Mouse (Mus musculus) myocyte (in vitro differentiated cells): ENCODE measurements around the gene Ptprg. TPM values are rescaled to one million over a fixed set of nuclear protein-coding genes. Genes with fewer than 3 reads are reported as not detected.

Experiments used
- H3K27me3 ChIP-seq: one replicate; pipeline ENCODE4 v1.6.1; 2011; ENCODE audit not compliant: control insufficient read depth, insufficient read depth, insufficient read length
- H3K36me3 ChIP-seq: one replicate; pipeline ENCODE4 v1.6.1; 2011; ENCODE audit not compliant: control insufficient read depth, insufficient read depth
- H3K4me2 ChIP-seq: one replicate; pipeline ENCODE4 v1.6.1; 2011; ENCODE audit warnings: low read depth, control low read depth
- H3K4me3 ChIP-seq: one replicate; pipeline ENCODE4 v1.5.1; 2011; ENCODE audit warnings: mild to moderate bottlenecking, control low read depth, moderate library complexity
- H3K79me2 ChIP-seq: one replicate; pipeline ENCODE4 v1.6.1; 2011; ENCODE audit not compliant: control insufficient read depth, insufficient read depth
- H3ac ChIP-seq: one replicate; pipeline ENCODE4 v1.6.1; 2011; ENCODE audit not compliant: control insufficient read depth, insufficient read length
- CEBPB ChIP-seq: IDR thresholded peaks from 2 replicates; pipeline ENCODE4 v1.6.1; 2011; ENCODE audit warnings: mild to moderate bottlenecking, moderate library complexity; ENCODE audit not compliant: poor library complexity, insufficient read depth, severe bottlenecking
- E2F4 ChIP-seq: IDR thresholded peaks from one replicate; pipeline ENCODE4 v1.6.1; 2011; ENCODE audit warnings: mild to moderate bottlenecking, control low read depth, moderate library complexity; ENCODE audit not compliant: insufficient read depth
- MAX ChIP-seq: IDR thresholded peaks from one replicate; pipeline ENCODE4 v1.6.1; 2011; ENCODE audit warnings: low read depth, mild to moderate bottlenecking, control low read depth
- MYOD1 ChIP-seq, 3 experiments: IDR thresholded peaks; one replicate each; pipeline ENCODE4 v1.6.1; 2011; ENCODE audit warnings: control low read depth in 2 of 3, low read depth in 2 of 3, mild to moderate bottlenecking in 2 of 3, moderate library complexity in 1 of 3; ENCODE audit not compliant: insufficient read length in 2 of 3, control insufficient read depth in 1 of 3
- MYOG ChIP-seq, 3 experiments: IDR thresholded peaks; one replicate each; pipeline ENCODE4 v1.6.1; 2011; ENCODE audit warnings: control low read depth in 2 of 3, low read depth in 2 of 3, mild to moderate bottlenecking in 2 of 3; ENCODE audit not compliant: insufficient read length in 2 of 3, control insufficient read depth in 1 of 3, insufficient read depth in 1 of 3
- POLR2A ChIP-seq: IDR thresholded peaks from one replicate; pipeline ENCODE4 v1.6.1; 2011; ENCODE audit warnings: low read depth, mild to moderate bottlenecking, control low read depth, moderate library complexity; ENCODE audit not compliant: insufficient read length
- POLR2AphosphoS2 ChIP-seq: IDR thresholded peaks from one replicate; pipeline ENCODE4 v1.6.1; 2011; ENCODE audit warnings: low read depth, control low read depth; ENCODE audit not compliant: insufficient read length
- REST ChIP-seq: IDR thresholded peaks from one replicate; pipeline ENCODE4 v1.6.1; 2011; ENCODE audit warnings: mild to moderate bottlenecking, control low read depth, moderate library complexity; ENCODE audit not compliant: insufficient read depth, insufficient read length
- SRF ChIP-seq: IDR thresholded peaks from one replicate; pipeline ENCODE4 v1.6.1; 2011; ENCODE audit warnings: low read depth; ENCODE audit not compliant: control insufficient read depth, insufficient read length
- TCF12 ChIP-seq: IDR thresholded peaks from one replicate; pipeline ENCODE4 v1.6.1; 2011; ENCODE audit warnings: mild to moderate bottlenecking, control low read depth; ENCODE audit not compliant: poor library complexity, insufficient read depth, severe bottlenecking
- TCF3 ChIP-seq: IDR thresholded peaks from one replicate; pipeline ENCODE4 v1.6.1; 2011; ENCODE audit warnings: low read depth, control low read depth; ENCODE audit not compliant: insufficient read length
- USF1 ChIP-seq: IDR thresholded peaks from one replicate; pipeline ENCODE4 v1.6.1; 2011; ENCODE audit warnings: low read depth, mild to moderate bottlenecking, control low read depth, moderate library complexity
- polyA plus RNA-seq: library from polyadenylated mRNA; unstranded; fragments of >200 nt; fragmentation: generic; extraction: Trizol; gene quantifications from one replicate; pipeline ENCODE4 v1.2.1, GENCODE M21; 2012; ENCODE audit warnings: missing spikeins

The Ptprg gene
- polyA plus RNA-seq, 1 experiment: 14.4 TPM

DNA sequence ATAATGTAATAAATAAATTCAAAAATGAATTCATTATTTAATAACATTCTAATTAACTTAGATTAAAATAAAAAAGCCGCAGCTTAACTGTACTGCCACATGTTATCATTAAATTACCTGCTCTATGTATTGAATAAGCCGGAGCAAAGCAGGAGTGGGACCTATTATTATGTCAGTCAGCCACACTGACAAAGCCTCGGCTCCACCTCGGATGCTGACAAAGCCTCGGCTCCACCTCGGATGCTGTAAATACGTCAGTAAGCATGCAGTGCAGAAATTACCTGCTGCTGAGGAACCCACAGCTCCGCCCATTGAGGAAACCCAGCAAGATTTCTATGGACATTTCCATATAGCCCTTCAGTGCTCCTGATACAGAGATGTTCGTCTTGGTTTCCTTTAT, 429.7 kb downstream of the Ptprg start:
- H3K4me3 ChIP-seq: no peak overlapping the region
- no peaks in the 10 kb centered on the region for H3K27me3 ChIP-seq
- no peak for TF ChIP-seq USF1
- TF ChIP-seq MYOD1 (IDR thresholded peaks at IDR 0.05; ENCODE audit: control insufficient read depth in 1 of 3, insufficient read length in 2 of 3, low read depth in 2 of 3): no peak
- no peak for TF ChIP-seq E2F4
- TF ChIP-seq REST: no peak
- no peak overlapping the region for H3ac ChIP-seq
- H3K4me2 ChIP-seq: no peak overlapping the region
- no peaks in the 10 kb centered on the region for H3K36me3 ChIP-seq
- no peaks in the 10 kb centered on the region for H3K79me2 ChIP-seq

DNA sequence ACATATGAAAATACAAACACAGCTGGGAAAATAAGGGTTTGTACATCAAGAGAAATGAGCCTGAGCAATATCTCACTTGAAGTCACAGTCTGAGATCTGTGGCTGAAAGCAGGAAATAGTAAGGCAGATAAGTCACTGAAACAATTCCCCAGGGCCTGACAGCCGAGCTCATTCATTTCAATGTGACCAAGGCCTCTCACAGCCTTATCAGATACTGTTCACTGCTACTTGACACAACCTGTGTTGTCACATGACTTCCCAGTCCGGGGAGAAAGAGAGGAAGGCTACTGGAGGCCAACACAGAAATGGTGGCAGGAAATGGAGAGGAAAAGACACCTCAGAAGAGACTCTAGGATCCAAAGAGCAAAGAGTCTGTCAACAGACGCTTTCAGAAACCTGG, 430.8 kb downstream of the Ptprg start:
- Histone ChIP-seq H3K4me3 (no peak overlapping the region), H3K36me3 (no peaks in the 10 kb centered on the region), H3K27me3 (no peaks in the 10 kb centered on the region), H3ac (no peak overlapping the region), H3K79me2 (no peaks in the 10 kb centered on the region), H3K4me2 (no peak overlapping the region)
- no peak for TF ChIP-seq MAX
- no peak for TF ChIP-seq TCF12
- TF ChIP-seq E2F4: no peak
- TF ChIP-seq MYOG (IDR thresholded peaks at IDR 0.05; ENCODE audit: control insufficient read depth in 1 of 3, insufficient read depth in 1 of 3, insufficient read length in 2 of 3, low read depth in 2 of 3): no peak
- TF ChIP-seq POLR2A: no peak
- no peak for TF ChIP-seq POLR2AphosphoS2
- no peak for TF ChIP-seq SRF
- TF ChIP-seq TCF3: no peak
- no peak for TF ChIP-seq REST
- no peak for TF ChIP-seq MYOD1 (IDR thresholded peaks at IDR 0.05; ENCODE audit: control insufficient read depth in 1 of 3, insufficient read length in 2 of 3, low read depth in 2 of 3)
- TF ChIP-seq USF1: no peak
- TF ChIP-seq CEBPB: no peak

DNA sequence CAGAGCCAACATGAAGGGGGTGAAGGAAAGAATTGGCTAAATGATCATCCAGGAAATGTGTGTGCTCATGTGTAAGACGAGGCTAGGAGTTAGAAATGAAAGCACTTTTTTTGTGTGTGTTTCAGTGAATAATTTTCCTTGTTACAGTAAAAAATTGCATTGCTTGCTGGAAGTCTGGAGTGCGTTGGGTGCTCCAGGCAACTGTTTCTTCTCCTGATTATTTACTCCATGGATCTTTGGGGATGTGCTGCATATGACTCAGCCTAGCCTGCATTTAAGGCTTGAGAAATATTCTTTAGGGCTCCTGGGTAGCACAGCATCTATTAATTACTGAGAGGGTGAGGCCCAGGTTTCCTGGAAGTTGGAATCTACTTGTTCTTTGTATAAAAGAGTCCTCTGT, 435.6 kb downstream of the Ptprg start:
- H3K4me2 ChIP-seq: no peak overlapping the region
- H3K36me3 ChIP-seq: no peaks in the 10 kb centered on the region
- no peaks in the 10 kb centered on the region for H3K27me3 ChIP-seq
- H3ac ChIP-seq: no peak overlapping the region
- no peak overlapping the region for H3K4me3 ChIP-seq
- TF ChIP-seq TCF12 (no peak), MYOG (IDR thresholded peaks at IDR 0.05; ENCODE audit: control insufficient read depth in 1 of 3, insufficient read depth in 1 of 3, insufficient read length in 2 of 3, low read depth in 2 of 3) (no peak), MYOD1 (IDR thresholded peaks at IDR 0.05; ENCODE audit: control insufficient read depth in 1 of 3, insufficient read length in 2 of 3, low read depth in 2 of 3) (no peak), CEBPB (no peak), POLR2A (no peak), POLR2AphosphoS2 (no peak), MAX (no peak), REST (no peak), E2F4 (no peak), SRF (no peak), TCF3 (no peak), USF1 (no peak)
- no peaks in the 10 kb centered on the region for H3K79me2 ChIP-seq

- Histone ChIP-seq H3ac (no peak overlapping the region), H3K27me3 (no peaks in the 10 kb centered on the region), H3K4me3 (no peak overlapping the region), H3K79me2 (no peaks in the 10 kb centered on the region), H3K4me2 (no peak overlapping the region), H3K36me3 (no peaks in the 10 kb centered on the region)
- TF ChIP-seq USF1 (no peak), MYOG (IDR thresholded peaks at IDR 0.05; ENCODE audit: control insufficient read depth in 1 of 3, insufficient read depth in 1 of 3, insufficient read length in 2 of 3, low read depth in 2 of 3) (no peak), MYOD1 (IDR thresholded peaks at IDR 0.05; ENCODE audit: control insufficient read depth in 1 of 3, insufficient read length in 2 of 3, low read depth in 2 of 3) (no peak), TCF12 (no peak), SRF (no peak)
These were observed 437.8 kb downstream of the Ptprg start for GRCm38 (mm10) chr14:11991151-11991550.

- Histone ChIP-seq H3K4me3 (no peak overlapping the region), H3K27me3 (no peaks in the 10 kb centered on the region), H3K36me3 (no peaks in the 10 kb centered on the region), H3K79me2 (no peaks in the 10 kb centered on the region), H3K4me2 (no peak overlapping the region), H3ac (no peak overlapping the region)
- no peak for TF ChIP-seq TCF3
- no peak for TF ChIP-seq REST
- TF ChIP-seq MYOG (IDR thresholded peaks at IDR 0.05; ENCODE audit: control insufficient read depth in 1 of 3, insufficient read depth in 1 of 3, insufficient read length in 2 of 3, low read depth in 2 of 3): no peak
- no peak for TF ChIP-seq MYOD1 (IDR thresholded peaks at IDR 0.05; ENCODE audit: control insufficient read depth in 1 of 3, insufficient read length in 2 of 3, low read depth in 2 of 3)
- no peak for TF ChIP-seq SRF
- no peak for TF ChIP-seq CEBPB
- no peak for TF ChIP-seq POLR2AphosphoS2
- no peak for TF ChIP-seq USF1
- no peak for TF ChIP-seq E2F4
- no peak for TF ChIP-seq TCF12
- no peak for TF ChIP-seq MAX
- no peak for TF ChIP-seq POLR2A
These were observed 438.8 kb downstream of the Ptprg start for GRCm38 (mm10) chr14:11992111-11992510.
